Mouse (Mus musculus) midbrain, embryonic 14.5 days (tissue): ENCODE results near the gene Cbr1. TPM values are rescaled to one million over a fixed set of nuclear protein-coding genes. Genes with fewer than 3 reads are reported as not detected.
"Not testable (repeated sequence)": the region's sequence is repeated elsewhere in the genome, so short reads cannot be mapped to it uniquely, and the experiment has no call there.

Experiments used
- ATAC-seq: fragments of 200-750 bp; cut with Nextera tagmentation; 2 replicates; pipeline ENCODE4 v1.8.0; 2017; ENCODE audit warnings: moderate number of reproducible peaks, moderate library complexity; ENCODE audit not compliant: low FRiP score, low TSS enrichment
- DNase-seq: peaks from one replicate; pipeline ENCODE4 v3.0.0-alpha.2; 2015
- H3K27ac ChIP-seq: fragments of 300-500 bp; sonication (generic); replicated peaks from 2 replicates; pipeline ENCODE4 v1.5.1; 2014; ENCODE audit warnings: mild to moderate bottlenecking, low read depth, low read length, moderate library complexity
- H3K27me3 ChIP-seq: fragments of 300-500 bp; sonication (generic); 2 replicates; pipeline ENCODE4 v1.6.1; 2014; ENCODE audit warnings: low read length, control low read depth, mixed read lengths; ENCODE audit not compliant: control insufficient read depth, insufficient read depth
- H3K36me3 ChIP-seq: fragments of 300-500 bp; sonication (generic); 2 replicates; pipeline ENCODE4 v1.6.1; 2014; ENCODE audit warnings: low read length, control low read depth; ENCODE audit not compliant: control insufficient read depth, insufficient read depth
- H3K4me1 ChIP-seq: fragments of 300-500 bp; sonication (generic); 2 replicates; pipeline ENCODE4 v1.6.1; 2014; ENCODE audit warnings: mild to moderate bottlenecking, antibody characterized with exemption, low read length, control low read depth; ENCODE audit not compliant: control insufficient read depth, insufficient read depth
- H3K4me2 ChIP-seq: fragments of 300-500 bp; sonication (generic); 2 replicates; pipeline ENCODE4 v1.6.1; 2014; ENCODE audit warnings: mild to moderate bottlenecking, low read length, moderate library complexity
- H3K4me3 ChIP-seq: fragments of 300-500 bp; sonication (generic); replicated peaks from 2 replicates; pipeline ENCODE4 v1.5.1; 2014; ENCODE audit warnings: low read depth, low read length
- H3K9ac ChIP-seq: fragments of 300-500 bp; sonication (generic); replicated peaks from 2 replicates; pipeline ENCODE4 v1.6.1; 2014; ENCODE audit warnings: mild to moderate bottlenecking, low read length, moderate library complexity
- H3K9me3 ChIP-seq: fragments of 300-500 bp; sonication (generic); 2 replicates; pipeline ENCODE4 v1.6.1; 2016; ENCODE audit warnings: low read length, control low read depth, mixed read lengths; ENCODE audit not compliant: control insufficient read depth
- WGBS: fragments of 180-500 bp; shearing (Covaris S2); extraction: QIAGEN DNeasy Blood & Tissue Kit; methylation state at CpG from one replicate; pipeline ENCODE4 v1.1.7; 2014; 5-methylcytosine and 5-hydroxymethylcytosine counted together
- polyA plus RNA-seq: library from polyadenylated mRNA; unstranded; fragments of >200 nt; fragmentation: Nextera tagmentation; extraction: Ambion mirVana; gene quantifications from 2 replicates; pipeline ENCODE4 v1.2.1, GENCODE M21; 2014

Gene Cbr1
- polyA plus RNA-seq, 1 experiment from 2014 or later: 137 TPM

- 89% methylated on average over 7 of the region's 7 CpGs for WGBS
- peaks cover 16% of the 10 kb centered on the region for H3K4me1 ChIP-seq
- H3K4me3 ChIP-seq: no peak overlapping the region
- ATAC-seq: no peak
- no peak overlapping the region for H3K27ac ChIP-seq
- peaks cover 2% of the 10 kb centered on the region for H3K36me3 ChIP-seq
- no peak overlapping the region for H3K9ac ChIP-seq
- no peaks in the 10 kb centered on the region for H3K27me3 ChIP-seq
- DNase-seq: no peak
- H3K9me3 ChIP-seq: no peaks in the 10 kb centered on the region
- no peak overlapping the region for H3K4me2 ChIP-seq
These were observed 493 bp downstream of the Cbr1 start for GRCm38 (mm10) chr16:93606146-93606545.

GRCm38 (mm10) chr16:93607669-93608101 is 2.0 kb downstream of the Cbr1 start:
- Histone ChIP-seq H3K36me3 (peaks cover 13% of the 10 kb centered on the region), H3K4me1 (peaks cover 16% of the 10 kb centered on the region), H3K9me3 (no peaks in the 10 kb centered on the region), H3K9ac (peak overlapping the region; percentile 76), H3K4me2 (peak overlapping the region; percentile 85), H3K27ac (peak overlapping the region; percentile 82), H3K27me3 (no peaks in the 10 kb centered on the region), H3K4me3 (peak overlapping the region; percentile 72)
- ATAC-seq (peak; percentile 38; the same call in 1 of the 2 replicates), DNase-seq (peak; percentile 95)
- WGBS: 0% methylated on average over 32 of the region's 32 CpGs

GRCm38 (mm10) chr16:93608731-93609130 is 3.1 kb downstream of the Cbr1 start:
- 69% methylated on average over 8 of the region's 8 CpGs for WGBS
- no peak for ATAC-seq
- no peak overlapping the region for H3K9ac ChIP-seq

GRCm38 (mm10) chr16:93609796-93610195 is 4.1 kb downstream of the Cbr1 start:
- H3K9ac ChIP-seq: no peak overlapping the region
- H3K4me3 ChIP-seq: no peak overlapping the region
- peaks cover 13% of the 10 kb centered on the region for H3K36me3 ChIP-seq
- no peaks in the 10 kb centered on the region for H3K27me3 ChIP-seq
- no peak overlapping the region for H3K27ac ChIP-seq
- over 99% methylated on average over 4 of the region's 4 CpGs for WGBS
- DNase-seq (no peak), ATAC-seq (no peak)
- no peak overlapping the region for H3K4me2 ChIP-seq
- H3K9me3 ChIP-seq: no peaks in the 10 kb centered on the region
- peaks cover 12% of the 10 kb centered on the region for H3K4me1 ChIP-seq

More at GRCm38 (mm10) chr16:93608731-93609130, 3.1 kb downstream of the Cbr1 start:
- Histone ChIP-seq H3K9me3 (no peaks in the 10 kb centered on the region), H3K27ac (no peak overlapping the region), H3K36me3 (peaks cover 13% of the 10 kb centered on the region), H3K4me2 (peak overlapping the region; percentile 85), H3K4me3 (peak overlapping the region; percentile 72), H3K4me1 (peaks cover 16% of the 10 kb centered on the region), H3K27me3 (no peaks in the 10 kb centered on the region)
- DNase-seq: no peak

GRCm38 (mm10) chr16:93610961-93611360 is 5.3 kb downstream of the Cbr1 start:
- Histone ChIP-seq H3K4me3 (no peak overlapping the region), H3K4me1 (peaks cover 12% of the 10 kb centered on the region), H3K4me2 (no peak overlapping the region), H3K27ac (no peak overlapping the region), H3K27me3 (no peaks in the 10 kb centered on the region), H3K9ac (no peak overlapping the region), H3K9me3 (no peaks in the 10 kb centered on the region), H3K36me3 (peaks cover 13% of the 10 kb centered on the region)
- ATAC-seq (no peak), DNase-seq (no peak)
- 96% methylated on average over 4 of the region's 4 CpGs for WGBS

GRCm38 (mm10) chr16:93615118-93615870 is 9.6 kb downstream of the Cbr1 start:
- H3K4me3 ChIP-seq: no peak overlapping the region
- no peak overlapping the region for H3K27ac ChIP-seq
- ATAC-seq (no peak), DNase-seq (peak; percentile 49)
- H3K4me2 ChIP-seq: no peak overlapping the region
- no peaks in the 10 kb centered on the region for H3K4me1 ChIP-seq
- no peaks in the 10 kb centered on the region for H3K9me3 ChIP-seq
- no peak overlapping the region for H3K9ac ChIP-seq
- H3K27me3 ChIP-seq: no peaks in the 10 kb centered on the region
- 42% methylated on average over 5 of the region's 5 CpGs for WGBS
- H3K36me3 ChIP-seq: peaks cover 13% of the 10 kb centered on the region

GRCm38 (mm10) chr16:93623759-93624158 is 18.1 kb downstream of the Cbr1 start:
- not testable (repeated sequence) for H3K27me3 ChIP-seq, H3K4me2 ChIP-seq, H3K4me1 ChIP-seq, DNase-seq, H3K9ac ChIP-seq, H3K9me3 ChIP-seq, ATAC-seq, H3K4me3 ChIP-seq, H3K36me3 ChIP-seq, H3K27ac ChIP-seq
- 89% methylated on average over 4 of the region's 4 CpGs for WGBS

- no peaks in the 10 kb centered on the region for H3K27me3 ChIP-seq
- H3K4me3 ChIP-seq: no peak overlapping the region
- ATAC-seq (no peak), DNase-seq (no peak)
- H3K36me3 ChIP-seq: no peaks in the 10 kb centered on the region
- no peak overlapping the region for H3K4me2 ChIP-seq
- no peaks in the 10 kb centered on the region for H3K9me3 ChIP-seq
- 85% methylated on average over 4 of the region's 4 CpGs for WGBS
- no peaks in the 10 kb centered on the region for H3K4me1 ChIP-seq
- no peak overlapping the region for H3K9ac ChIP-seq
- no peak overlapping the region for H3K27ac ChIP-seq
These were observed 19.0 kb downstream of the Cbr1 start for GRCm38 (mm10) chr16:93624671-93625070.

- ATAC-seq (no peak), DNase-seq (peak; percentile 35)
- Histone ChIP-seq H3K36me3 (no peaks in the 10 kb centered on the region), H3K9me3 (no peaks in the 10 kb centered on the region), H3K4me1 (no peaks in the 10 kb centered on the region), H3K4me2 (no peak overlapping the region), H3K9ac (no peak overlapping the region), H3K27ac (no peak overlapping the region), H3K27me3 (no peaks in the 10 kb centered on the region), H3K4me3 (no peak overlapping the region)
- WGBS: 6% methylated on average over 1 of the region's 1 CpGs
These were observed 21.1 kb downstream of the Cbr1 start for GRCm38 (mm10) chr16:93626745-93627144.
